26 mouse cellular contexts compared by ENCODE assay signal in the genomic region with DNA sequence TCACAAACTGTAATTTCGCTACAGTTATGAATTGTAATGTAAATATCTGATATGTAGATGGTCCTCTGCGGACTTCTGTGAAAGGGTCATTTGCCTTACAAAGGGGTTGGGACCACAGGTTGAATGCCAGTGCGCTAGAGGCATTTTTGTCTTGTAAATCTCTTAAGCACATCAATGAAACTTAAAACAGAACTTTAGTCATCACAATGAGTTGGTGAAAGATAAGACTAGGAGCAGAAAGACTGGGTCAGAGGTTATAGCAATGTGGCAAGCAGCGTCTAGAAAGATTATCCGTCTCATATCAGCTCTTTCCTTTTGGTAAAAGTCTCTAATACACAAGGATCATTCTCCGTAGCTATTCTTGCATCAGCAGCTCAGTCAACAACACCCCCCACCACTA. TPM values are rescaled to one million over a fixed set of nuclear protein-coding genes. Genes with fewer than 3 reads are reported as not detected.
DNase-seq lines count a peak whose midpoint lies in the region; ATAC-seq and TF ChIP-seq lines count a peak whose summit lies in the region.
"Had no signal": no experiment of that assay in that cellular context is flagged by ENCODE, and none has a peak within 500 bp of the region (broad histone marks: within the 10 kb centered on the region; RNA-seq: fewer than 3 reads in every experiment).

No protein-coding gene starts in this region.

- ATAC-seq in liver, embryonic 12.5 days = peak; percentile 48; the same call in 1 of the 2 replicates
- ATAC-seq in megakaryocyte progenitor cell, adult 5-6 weeks (replicated peaks; ENCODE audit: poor library complexity) = peak; percentile 57
- ATAC-seq in midbrain, embryonic 13.5 days = no peak
- ATAC-seq: activated CD4-positive, CD25-positive, alpha-beta regulatory T cell, adult 4 months; forebrain, embryonic 14.5 days; hindbrain, postnatal 0 days; intestine, postnatal 0 days; midbrain, embryonic 15.5 days; Patski had no signal

- H3K27me3 ChIP-seq in ES-Bruce4 (ENCODE audit: control insufficient read depth, insufficient read depth, low read length, poor library complexity, severe bottlenecking) = no peaks in the 10 kb centered on the region
- peaks cover 5% of the 10 kb centered on the region for H3K27me3 ChIP-seq in liver, embryonic 12.5 days (replicated peaks)
- H3K27me3 ChIP-seq in midbrain, embryonic 13.5 days = no peaks in the 10 kb centered on the region
- H3K27me3 ChIP-seq: embryonic facial prominence, embryonic 15.5 days; heart, embryonic 13.5 days; megakaryocyte, embryonic 14.5 days; midbrain, embryonic 15.5 days; neural tube, embryonic 13.5 days; Patski had no signal

- DNase-seq in ES-E14 (ENCODE audit: low read depth, low spot score) = peak; percentile 44
- no peak for DNase-seq in c-Kit-positive CD71-positive TER-119-positive erythroid progenitor cells, embryonic 14.5 days (ENCODE audit: low spot score)
- DNase-seq in thymus, postnatal 14 days = no peak
- DNase-seq: adrenal gland, postnatal 10 days; cerebellum, adult 9-10 months; gastrocnemius, postnatal 14 days; heart, postnatal 14 days; lung, adult 2 months; retina, postnatal 1 day; right cerebral cortex, postnatal 4 days; thymus, postnatal 25 days had no signal

- H3K4me3 ChIP-seq in ES-Bruce4 (ENCODE audit: low read depth, low read length) (no peak overlapping the region), ES-E14 (ENCODE audit: insufficient read depth in 1 of 2, low read depth in 1 of 2, low read length in 2 of 2, poor library complexity in 1 of 2, severe bottlenecking in 1 of 2) (no peak overlapping the region)
- no peak overlapping the region for H3K4me3 ChIP-seq in liver, embryonic 12.5 days
- H3K4me3 ChIP-seq in midbrain, embryonic 13.5 days (replicated peaks) = no peak overlapping the region
- H3K4me3 ChIP-seq: embryonic facial prominence, embryonic 15.5 days; heart, embryonic 13.5 days; megakaryocyte, embryonic 14.5 days; midbrain, embryonic 15.5 days; myocyte; neural tube, embryonic 13.5 days had no signal

- H3K9ac ChIP-seq in ES-Bruce4 (ENCODE audit: low read depth, poor library complexity, severe bottlenecking) (no peak overlapping the region), ES-E14 (ENCODE audit: insufficient read depth, low read depth, low read length, poor library complexity, severe bottlenecking) (no peak overlapping the region)
- peak overlapping the region; percentile 22; the same call in 1 of the 2 replicates for H3K9ac ChIP-seq in liver, embryonic 12.5 days
- H3K9ac ChIP-seq in midbrain, embryonic 13.5 days (replicated peaks) = no peak overlapping the region
- H3K9ac ChIP-seq: embryonic facial prominence, embryonic 15.5 days; heart, embryonic 13.5 days; midbrain, embryonic 15.5 days; neural tube, embryonic 13.5 days had no signal

- H3K9me3 ChIP-seq in ES-Bruce4 (replicated peaks; ENCODE audit: control insufficient read depth, insufficient read depth, low read length, poor library complexity, severe bottlenecking) (no peaks in the 10 kb centered on the region), ES-E14 (ENCODE audit: control insufficient read depth, insufficient read depth, low read depth, low read length) (no peaks in the 10 kb centered on the region)
- H3K9me3 ChIP-seq in liver, embryonic 12.5 days (replicated peaks) = no peaks in the 10 kb centered on the region
- H3K9me3 ChIP-seq in midbrain, embryonic 13.5 days = no peaks in the 10 kb centered on the region
- H3K9me3 ChIP-seq: embryonic facial prominence, embryonic 15.5 days; heart, embryonic 13.5 days; megakaryocyte, embryonic 14.5 days; midbrain, embryonic 15.5 days; neural tube, embryonic 13.5 days had no signal

- TF ChIP-seq EP300 in ES-Bruce4 (IDR thresholded peaks at IDR 0.05; ENCODE audit: insufficient read depth, low read depth, low read length) = no peak

- no peak for TF ChIP-seq CTCF in ES-Bruce4 (IDR thresholded peaks at IDR 0.05; ENCODE audit: low read depth, low read length)

- H3K4me1 ChIP-seq in ES-Bruce4 (ENCODE audit: control insufficient read depth, insufficient read depth, low read length) = peaks cover 9% of the 10 kb centered on the region
- H3K4me1 ChIP-seq in ES-E14 (ENCODE audit: control insufficient read depth in 2 of 2, insufficient read depth in 2 of 2, low read length in 2 of 2, poor library complexity in 1 of 2) = peaks cover 19 to 23% of the 10 kb centered on the region in 2 experiments
- H3K4me1 ChIP-seq in liver, embryonic 12.5 days = peaks cover 56% of the 10 kb centered on the region
- peaks cover 15% of the 10 kb centered on the region for H3K4me1 ChIP-seq in midbrain, embryonic 13.5 days (replicated peaks)

- 32% methylated on average over 6 of the region's 6 CpGs for WGBS in liver, embryonic 12.5 days (ENCODE audit: insufficient replicate concordance)
- WGBS in midbrain, embryonic 13.5 days = 49% methylated on average over 6 of the region's 6 CpGs

- H3K27ac ChIP-seq in ES-Bruce4 (ENCODE audit: insufficient read depth, low read length) = peak overlapping the region; percentile 93
- H3K27ac ChIP-seq in ES-E14 (ENCODE audit: insufficient read depth, low read depth, low read length, poor library complexity, severe bottlenecking) = peak overlapping the region; percentile 98; the same call in 1 of the 2 replicates
- H3K27ac ChIP-seq in liver, embryonic 12.5 days = peak overlapping the region; percentile 49; the same call in 1 of the 2 replicates
- H3K27ac ChIP-seq in midbrain, embryonic 13.5 days = no peak overlapping the region
- H3K27ac ChIP-seq: embryonic facial prominence, embryonic 15.5 days; heart, embryonic 13.5 days; hindbrain, postnatal 0 days; midbrain, embryonic 15.5 days; neural tube, embryonic 13.5 days had no signal

- no peak overlapping the region for H3K4me2 ChIP-seq in liver, embryonic 12.5 days
- H3K4me2 ChIP-seq in midbrain, embryonic 13.5 days (replicated peaks) = no peak overlapping the region
- H3K4me2 ChIP-seq: embryonic facial prominence, embryonic 15.5 days; heart, embryonic 13.5 days; midbrain, embryonic 15.5 days; neural tube, embryonic 13.5 days had no signal

- H3K36me3 ChIP-seq in ES-Bruce4 (ENCODE audit: control insufficient read depth, insufficient read depth, low read length, poor library complexity, severe bottlenecking) = no peaks in the 10 kb centered on the region
- H3K36me3 ChIP-seq in ES-E14 (ENCODE audit: control insufficient read depth, insufficient read depth, low read length, poor library complexity, severe bottlenecking) = no peaks in the 10 kb centered on the region
- no peaks in the 10 kb centered on the region for H3K36me3 ChIP-seq in liver, embryonic 12.5 days
- no peaks in the 10 kb centered on the region for H3K36me3 ChIP-seq in midbrain, embryonic 13.5 days
- H3K36me3 ChIP-seq: embryonic facial prominence, embryonic 15.5 days; heart, embryonic 13.5 days; midbrain, embryonic 15.5 days; neural tube, embryonic 13.5 days had no signal

- in situ Hi-C loops in ES-E14 (cut with MboI; ENCODE audit: low sequenced_read_pairs in 2 of 2, unreplicated experiment in 2 of 2) = no loop called here

- no peak for TF ChIP-seq POLR2A in ES-Bruce4 (IDR thresholded peaks at IDR 0.05; ENCODE audit: insufficient read depth, low read length)

TF ChIP-seq in ES-E14, 5 proteins besides CTCF, POLR2A, EP300 and RAD21:
- TF ChIP-seq ZC3H11A (IDR thresholded peaks at IDR 0.05; ENCODE audit: borderline replicate concordance, low read depth, low read length) (no peak), ZNF384 (IDR thresholded peaks at IDR 0.05; ENCODE audit: low read depth, low read length) (no peak), CHD2 (IDR thresholded peaks at IDR 0.05; ENCODE audit: low read depth, low read length) (peak; percentile 34; the same call in 1 of the 2 replicates), MAFK (IDR thresholded peaks at IDR 0.05; ENCODE audit: insufficient read depth, low read depth, low read length) (0 out of 2 replicates have a peak, but pooled peaks have one; percentile 43)

RNA-seq across cellular contexts. Expression of gene Eed, which starts 44.2 kb away (rescaled TPM):
- polyA plus RNA-seq in ES-Bruce4 (2011; ENCODE audit: insufficient read depth, insufficient read length, low read depth, missing spikeins) = 293 and 327 TPM in 2 replicates
- 259 and 321 TPM in 2 replicates for total RNA-seq in ES-E14 (2012; rRNA removed)
- polyA plus RNA-seq in liver, embryonic 12.5 days (2016; fragmentation: Nextera tagmentation; extraction: Ambion mirVana) = 58.1 and 61.5 TPM in 2 replicates
- 133 and 143 TPM in 2 replicates for total RNA-seq in megakaryocyte progenitor cell, adult 5-6 weeks (2015)
- 116 and 143 TPM in 2 replicates for total RNA-seq in megakaryocyte progenitor cell, adult 5-6 weeks (2017)
- polyA plus RNA-seq in midbrain, embryonic 13.5 days (2015; fragmentation: Nextera tagmentation; extraction: Ambion mirVana) = 36.6 and 42.4 TPM in 2 replicates
